Mouse (Mus musculus) liver, embryonic 16.5 days (tissue): ENCODE data around the gene Ano6. TPM values are rescaled to one million over a fixed set of nuclear protein-coding genes. Genes with fewer than 3 reads are reported as not detected.

Source experiments
- ATAC-seq: fragments of 200-750 bp; cut with Nextera tagmentation; 2 replicates; pipeline ENCODE4 v1.8.0; 2017; ENCODE audit warnings: low read depth, mild to moderate bottlenecking, moderate number of reproducible peaks, moderate library complexity
- H3K27ac ChIP-seq: fragments of 300-500 bp; sonication (generic); 2 replicates; pipeline ENCODE4 v1.5.1; 2014; ENCODE audit warnings: mild to moderate bottlenecking, low read length
- H3K27me3 ChIP-seq: fragments of 300-500 bp; sonication (generic); 2 replicates; pipeline ENCODE4 v1.6.1; 2014; ENCODE audit warnings: low read depth, low read length, mixed read lengths; ENCODE audit not compliant: control insufficient read depth, insufficient read depth
- H3K36me3 ChIP-seq: fragments of 300-500 bp; sonication (generic); 2 replicates; pipeline ENCODE4 v1.6.1; 2014; ENCODE audit warnings: mild to moderate bottlenecking; ENCODE audit not compliant: control insufficient read depth, insufficient read depth
- H3K4me1 ChIP-seq: fragments of 300-500 bp; sonication (generic); 2 replicates; pipeline ENCODE4 v1.6.1; 2014; ENCODE audit warnings: low read depth, low read length, mixed read lengths; ENCODE audit not compliant: control insufficient read depth
- H3K4me2 ChIP-seq: fragments of 300-500 bp; sonication (generic); 2 replicates; pipeline ENCODE4 v1.6.1; 2014; ENCODE audit warnings: low read depth, low read length, mixed read lengths
- H3K4me3 ChIP-seq: fragments of 300-500 bp; sonication (generic); 2 replicates; pipeline ENCODE4 v1.5.1; 2014; ENCODE audit warnings: low read depth, mild to moderate bottlenecking, low read length
- H3K9ac ChIP-seq: fragments of 300-500 bp; sonication (generic); 2 replicates; pipeline ENCODE4 v1.6.1; 2014; ENCODE audit warnings: low read depth, low read length
- H3K9me3 ChIP-seq: fragments of 300-500 bp; sonication (generic); replicated peaks from 2 replicates; pipeline ENCODE4 v1.6.1; 2016; ENCODE audit warnings: low read length; ENCODE audit not compliant: control insufficient read depth
- WGBS: fragments of 180-500 bp; shearing (Covaris S2); extraction: QIAGEN DNeasy Blood & Tissue Kit; methylation state at CpG from one replicate; pipeline ENCODE4 v1.1.7; 2014; ENCODE audit not compliant: insufficient replicate concordance; 5-methylcytosine and 5-hydroxymethylcytosine counted together
- polyA plus RNA-seq: library from polyadenylated mRNA; unstranded; fragments of >200 nt; fragmentation: Nextera tagmentation; extraction: Ambion mirVana; gene quantifications from 2 replicates; pipeline ENCODE4 v1.2.1, GENCODE M21; 2015

Gene Ano6
- polyA plus RNA-seq, 1 experiment from 2014 or later, result 10.5 TPM

- H3K27ac ChIP-seq, result no peak overlapping the region
- 42% methylated on average over 5 of the region's 5 CpGs for WGBS
- H3K4me3 ChIP-seq, result peak overlapping the region; percentile 66
- peaks cover 21% of the 10 kb centered on the region for H3K4me1 ChIP-seq
- H3K9ac ChIP-seq, result no peak overlapping the region
- H3K9me3 ChIP-seq, result no peaks in the 10 kb centered on the region
- H3K36me3 ChIP-seq, result no peaks in the 10 kb centered on the region
- H3K4me2 ChIP-seq, result peak overlapping the region; percentile 70
- ATAC-seq, result no peak
- H3K27me3 ChIP-seq, result peaks cover 18% of the 10 kb centered on the region
Measured at GRCm38 (mm10) chr15:95791855-95792254, 1.2 kb downstream of the Ano6 start.

- WGBS, result 60% methylated on average over 25 of the region's 25 CpGs
- no peak overlapping the region for H3K4me2 ChIP-seq
- peaks cover 18% of the 10 kb centered on the region for H3K27me3 ChIP-seq
- H3K9ac ChIP-seq, result no peak overlapping the region
- H3K27ac ChIP-seq, result no peak overlapping the region
- H3K9me3 ChIP-seq, result no peaks in the 10 kb centered on the region
- H3K4me1 ChIP-seq, result peaks cover 21% of the 10 kb centered on the region
- ATAC-seq, result no peak
- no peak overlapping the region; the same call in 1 of the 2 replicates for H3K4me3 ChIP-seq
- no peaks in the 10 kb centered on the region for H3K36me3 ChIP-seq
Measured at GRCm38 (mm10) chr15:95792261-95793260, 1.9 kb downstream of the Ano6 start.

- WGBS, result 68% methylated on average over 9 of the region's 9 CpGs
- no peak for ATAC-seq
- H3K4me2 ChIP-seq, result no peak overlapping the region
- H3K27me3 ChIP-seq, result peaks cover 18% of the 10 kb centered on the region
- no peak overlapping the region for H3K9ac ChIP-seq
- H3K27ac ChIP-seq, result no peak overlapping the region
- H3K4me3 ChIP-seq, result no peak overlapping the region
- H3K4me1 ChIP-seq, result peaks cover 21% of the 10 kb centered on the region
- no peaks in the 10 kb centered on the region for H3K9me3 ChIP-seq
- no peaks in the 10 kb centered on the region for H3K36me3 ChIP-seq
Measured at GRCm38 (mm10) chr15:95793748-95794491, 3.3 kb downstream of the Ano6 start.

DNA sequence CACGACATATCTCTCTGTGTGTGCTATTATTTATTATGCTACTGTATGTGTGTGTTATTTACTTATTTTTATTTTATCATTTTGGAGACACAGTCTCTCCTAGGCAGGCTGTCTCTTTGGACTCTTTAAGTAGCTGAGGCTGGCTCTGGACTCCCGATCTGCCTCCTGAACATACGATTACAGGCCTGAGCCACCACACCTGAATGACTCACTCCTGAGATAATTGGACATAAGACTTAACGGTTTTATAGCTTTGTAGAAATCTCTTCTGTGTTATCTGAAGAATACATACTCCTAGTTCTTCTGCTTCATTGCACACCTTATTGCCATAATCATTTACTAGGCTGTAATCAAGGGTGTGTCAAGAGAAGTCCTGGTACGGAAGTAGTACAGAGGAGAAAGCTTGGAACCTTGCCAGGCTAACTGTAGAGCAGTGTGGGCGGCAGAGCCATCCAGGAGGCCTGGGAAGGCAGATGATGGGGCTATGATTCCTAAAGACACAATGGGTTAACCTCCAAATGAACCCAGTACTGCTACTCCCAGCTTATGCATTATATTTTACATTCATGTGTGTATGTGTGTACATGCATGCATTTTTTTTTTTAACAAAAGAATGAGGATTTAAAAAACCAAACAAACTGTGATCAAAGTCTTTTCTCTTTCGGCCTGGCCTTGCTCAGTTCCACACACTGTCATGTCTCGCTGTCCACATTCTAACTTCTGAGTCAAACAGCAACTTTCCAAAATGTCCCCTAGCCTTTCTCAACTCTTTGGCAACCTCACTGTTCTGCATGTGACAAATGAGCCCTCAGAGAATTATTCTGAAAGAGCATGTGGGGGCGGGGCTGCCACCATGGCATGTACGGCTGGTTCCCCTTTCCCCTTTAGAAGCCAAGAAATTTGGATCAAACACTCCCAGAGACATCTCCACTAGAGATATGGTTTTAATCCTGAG lies 4.2 kb downstream of the Ano6 start:
- H3K4me2 ChIP-seq, result no peak overlapping the region
- ATAC-seq, result peak; percentile 19; the same call in 1 of the 2 replicates
- 36% methylated on average over 10 of the region's 10 CpGs for WGBS
- no peak overlapping the region for H3K4me3 ChIP-seq
- H3K9ac ChIP-seq, result no peak overlapping the region
- no peaks in the 10 kb centered on the region for H3K36me3 ChIP-seq
- no peaks in the 10 kb centered on the region for H3K9me3 ChIP-seq
- peaks cover 20% of the 10 kb centered on the region for H3K4me1 ChIP-seq
- no peak overlapping the region; the same call in 1 of the 2 replicates for H3K27ac ChIP-seq
- peaks cover 18% of the 10 kb centered on the region for H3K27me3 ChIP-seq

- WGBS, result 71% methylated on average over 5 of the region's 5 CpGs
- peaks cover 16% of the 10 kb centered on the region for H3K4me1 ChIP-seq
Measured at GRCm38 (mm10) chr15:95796062-95796461, 5.4 kb downstream of the Ano6 start.

GRCm38 (mm10) chr15:95797144-95797983 lies 6.7 kb downstream of the Ano6 start:
- no peaks in the 10 kb centered on the region for H3K36me3 ChIP-seq

More at GRCm38 (mm10) chr15:95796062-95796461, 5.4 kb downstream of the Ano6 start:
- Histone ChIP-seq H3K27me3 (peaks cover 9% of the 10 kb centered on the region), H3K9me3 (no peaks in the 10 kb centered on the region), H3K4me2 (no peak overlapping the region), H3K36me3 (no peaks in the 10 kb centered on the region), H3K4me3 (no peak overlapping the region), H3K27ac (no peak overlapping the region), H3K9ac (no peak overlapping the region)
- no peak for ATAC-seq

DNA sequence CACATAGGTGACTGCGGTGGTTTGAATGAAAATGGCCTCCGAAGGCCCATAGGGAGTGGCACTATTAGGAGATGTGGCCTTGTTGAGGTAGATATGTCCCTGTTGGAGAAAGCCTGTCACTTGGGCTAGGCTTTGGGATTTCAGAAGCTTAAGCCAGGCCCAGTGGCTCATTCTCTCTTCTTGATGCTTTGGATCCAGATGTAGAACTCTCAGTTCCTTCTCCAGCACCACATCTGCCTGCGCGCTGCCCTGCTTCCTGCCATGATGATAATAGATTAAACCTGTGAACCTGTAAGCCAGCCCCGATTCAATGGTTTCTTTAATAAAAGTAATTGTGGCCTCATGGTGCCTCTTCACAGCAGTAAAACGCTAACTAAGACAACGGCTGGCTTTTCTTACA lies 7.6 kb downstream of the Ano6 start:
- H3K4me3 ChIP-seq, result no peak overlapping the region
- no peak overlapping the region for H3K4me2 ChIP-seq
- H3K9ac ChIP-seq, result no peak overlapping the region
- no peak overlapping the region for H3K27ac ChIP-seq
- no peaks in the 10 kb centered on the region for H3K27me3 ChIP-seq
- no peaks in the 10 kb centered on the region for H3K9me3 ChIP-seq
- peaks cover 13% of the 10 kb centered on the region for H3K4me1 ChIP-seq
- ATAC-seq, result no peak
- 69% methylated on average over 7 of the region's 7 CpGs for WGBS
- H3K36me3 ChIP-seq, result no peaks in the 10 kb centered on the region

More at GRCm38 (mm10) chr15:95797144-95797983, 6.7 kb downstream of the Ano6 start:
- no peak overlapping the region for H3K4me2 ChIP-seq
- 41% methylated on average over 9 of the region's 9 CpGs for WGBS
- no peak for ATAC-seq
- no peaks in the 10 kb centered on the region for H3K27me3 ChIP-seq
- no peak overlapping the region for H3K4me3 ChIP-seq
- no peak overlapping the region for H3K27ac ChIP-seq
- no peaks in the 10 kb centered on the region for H3K9me3 ChIP-seq
- H3K9ac ChIP-seq, result no peak overlapping the region
- peaks cover 13% of the 10 kb centered on the region for H3K4me1 ChIP-seq
